Mouse (Mus musculus): ENCODE results near the gene Ctag2.

Ctag2 gene

DNA sequence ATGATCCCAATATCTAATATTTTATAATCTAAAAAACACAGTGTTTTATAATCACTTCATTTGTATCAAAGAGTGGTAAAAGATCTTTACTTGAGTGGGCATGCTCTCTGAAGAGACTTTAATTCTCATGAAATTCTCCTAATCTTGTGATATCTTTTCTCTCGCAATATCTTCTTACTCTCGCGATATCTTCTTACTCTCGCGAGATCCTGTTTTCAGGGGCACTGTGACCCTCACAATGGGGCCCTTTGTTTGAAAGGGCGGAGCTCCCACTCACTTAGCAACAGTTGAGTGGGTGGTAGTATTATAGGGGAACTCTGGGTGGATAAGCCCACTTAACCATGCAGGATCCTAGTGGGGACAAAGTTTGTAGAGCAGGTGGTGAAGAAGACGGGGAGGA is at the start of gene Ctag2:
Gene Ctag2 (plus strand): TSS at position 301 of the 400 bp plus-strand sequence.
- DNase-seq (ENCODE audit: low spot score), result no peak
